Mouse (Mus musculus) C2C12 (cell line): ENCODE measurements around the gene Hoxd13. TPM values are rescaled to one million over a fixed set of nuclear protein-coding genes. Genes with fewer than 3 reads are reported as not detected.

Source experiments
- H3K27me3 ChIP-seq: one replicate; pipeline ENCODE4 v1.6.1; 2011; ENCODE audit not compliant: control insufficient read depth, insufficient read depth, insufficient read length
- H3K36me3 ChIP-seq: one replicate; pipeline ENCODE4 v1.6.1; 2011; ENCODE audit not compliant: control insufficient read depth, insufficient read depth
- H3K4me3 ChIP-seq: one replicate; pipeline ENCODE4 v1.5.1; 2011; ENCODE audit warnings: mild to moderate bottlenecking, control low read depth; ENCODE audit not compliant: poor library complexity, insufficient read depth, severe bottlenecking
- H3K79me2 ChIP-seq: one replicate; pipeline ENCODE4 v1.6.1; 2011; ENCODE audit not compliant: control insufficient read depth, insufficient read depth
- H3K79me3 ChIP-seq: one replicate; pipeline ENCODE4 v1.6.1; 2011; ENCODE audit warnings: low read depth, control low read depth
- H3ac ChIP-seq: one replicate; pipeline ENCODE3; 2011; ENCODE audit warnings: low read depth; ENCODE audit not compliant: control insufficient read depth, insufficient read length
- CEBPB ChIP-seq: IDR thresholded peaks from one replicate; pipeline ENCODE4 v1.6.1; 2011; ENCODE audit warnings: low read depth, mild to moderate bottlenecking, control low read depth, moderate library complexity
- CTCF ChIP-seq: IDR thresholded peaks from one replicate; pipeline ENCODE4 v1.5.1; 2011; ENCODE audit not compliant: control insufficient read depth, insufficient read depth, insufficient read length
- FOSL1 ChIP-seq: IDR thresholded peaks from one replicate; pipeline ENCODE4 v1.8.0; 2011; ENCODE audit warnings: mild to moderate bottlenecking, low read length; ENCODE audit not compliant: poor library complexity, insufficient read depth, severe bottlenecking
- MAX ChIP-seq: IDR thresholded peaks from one replicate; pipeline ENCODE4 v1.6.1; 2011; ENCODE audit warnings: mild to moderate bottlenecking, control low read depth
- MYOD1 ChIP-seq: IDR thresholded peaks from one replicate; pipeline ENCODE4 v1.6.1; 2011; ENCODE audit warnings: low read depth; ENCODE audit not compliant: control insufficient read depth, insufficient read length
- MYOG ChIP-seq: IDR thresholded peaks from one replicate; pipeline ENCODE4 v1.6.1; 2011; ENCODE audit not compliant: control insufficient read depth, insufficient read length; ENCODE audit errors: extremely low read depth
- USF1 ChIP-seq: IDR thresholded peaks from one replicate; pipeline ENCODE4 v1.6.1; 2011; ENCODE audit warnings: low read depth, mild to moderate bottlenecking, control low read depth, moderate library complexity
- polyA plus RNA-seq: library from polyadenylated mRNA; unstranded; fragments of >200 nt; fragmentation: generic; extraction: Trizol; gene quantifications from one replicate; pipeline ENCODE4 v1.2.1, GENCODE M21; 2012; ENCODE audit warnings: missing spikeins

Hoxd13 gene
- polyA plus RNA-seq, 1 experiment, result not detected

GRCm38 (mm10) chr2:74702820-74703219 lies 34.7 kb downstream of the Hoxd13 start:
- Histone ChIP-seq H3K27me3 (peaks cover 55% of the 10 kb centered on the region), H3K79me2 (no peaks in the 10 kb centered on the region), H3ac (no peak overlapping the region), H3K4me3 (no peak overlapping the region), H3K36me3 (no peaks in the 10 kb centered on the region), H3K79me3 (no peaks in the 10 kb centered on the region)
- no peak for TF ChIP-seq MYOG
- no peak for TF ChIP-seq CTCF
- TF ChIP-seq CEBPB, result no peak
- TF ChIP-seq MYOD1, result no peak
- TF ChIP-seq USF1, result no peak

GRCm38 (mm10) chr2:74703317-74703716 lies 35.2 kb downstream of the Hoxd13 start:
- Histone ChIP-seq H3K36me3 (no peaks in the 10 kb centered on the region), H3K79me2 (no peaks in the 10 kb centered on the region), H3K4me3 (no peak overlapping the region), H3K27me3 (peaks cover 50% of the 10 kb centered on the region), H3K79me3 (no peaks in the 10 kb centered on the region), H3ac (no peak overlapping the region)
- no peak for TF ChIP-seq MAX
- no peak for TF ChIP-seq CTCF
- no peak for TF ChIP-seq CEBPB

GRCm38 (mm10) chr2:74703720-74704392 lies 35.7 kb downstream of the Hoxd13 start:
- H3K27me3 ChIP-seq, result peaks cover 49% of the 10 kb centered on the region
- no peak overlapping the region for H3K4me3 ChIP-seq
- TF ChIP-seq MAX (no peak), MYOG (no peak), FOSL1 (no peak), USF1 (no peak), CEBPB (no peak), MYOD1 (no peak), CTCF (no peak)
- no peak overlapping the region for H3ac ChIP-seq
- H3K79me3 ChIP-seq, result no peaks in the 10 kb centered on the region
- H3K79me2 ChIP-seq, result no peaks in the 10 kb centered on the region
- H3K36me3 ChIP-seq, result no peaks in the 10 kb centered on the region

GRCm38 (mm10) chr2:74704393-74704998 lies 36.4 kb downstream of the Hoxd13 start, which contains the start of gene Hoxd8:
TSS of gene Hoxd8 (plus strand) at chr2:74704615.
- H3K27me3 ChIP-seq, result peaks cover 45% of the 10 kb centered on the region
- H3K4me3 ChIP-seq, result no peak within 1 kb of the TSS
- H3K36me3 ChIP-seq, result no peaks in the 10 kb centered on the region
- TF ChIP-seq MYOD1 (no peak), MAX (no peak), FOSL1 (no peak), CEBPB (no peak), MYOG (no peak), CTCF (no peak), USF1 (no peak)
- no peak within 1 kb of the TSS for H3ac ChIP-seq
- no peaks in the 10 kb centered on the region for H3K79me2 ChIP-seq
- H3K79me3 ChIP-seq, result no peaks in the 10 kb centered on the region

- Histone ChIP-seq H3ac (no peak overlapping the region), H3K79me3 (no peaks in the 10 kb centered on the region), H3K27me3 (peaks cover 45% of the 10 kb centered on the region), H3K36me3 (no peaks in the 10 kb centered on the region), H3K4me3 (no peak overlapping the region), H3K79me2 (no peaks in the 10 kb centered on the region)
- TF ChIP-seq CEBPB, result no peak
- TF ChIP-seq MAX, result no peak
Observed at GRCm38 (mm10) chr2:74704999-74705466, 36.9 kb downstream of the Hoxd13 start.

GRCm38 (mm10) chr2:74705467-74706089 lies 37.5 kb downstream of the Hoxd13 start:
- peaks cover 39% of the 10 kb centered on the region for H3K27me3 ChIP-seq
- no peaks in the 10 kb centered on the region for H3K79me3 ChIP-seq
- no peaks in the 10 kb centered on the region for H3K79me2 ChIP-seq
- no peak for TF ChIP-seq USF1
- TF ChIP-seq CTCF, result no peak
- TF ChIP-seq MYOG, result no peak
- TF ChIP-seq MYOD1, result no peak
- TF ChIP-seq FOSL1, result no peak
- TF ChIP-seq MAX, result no peak
- no peak for TF ChIP-seq CEBPB
- no peak overlapping the region for H3ac ChIP-seq
- H3K36me3 ChIP-seq, result no peaks in the 10 kb centered on the region
- no peak overlapping the region for H3K4me3 ChIP-seq
